Mouse (Mus musculus) liver (tissue): ENCODE measurements at regions not wholly inside any gene's neighbourhood (a gene's known extent, or its start where the extent isn't known, plus 50 kb on each side); places are given as distances from the start of the nearest gene placed in this dataset.

Experiments used
- DNase-seq: peaks from one replicate; pipeline ENCODE4 v3.0.0-alpha.2; 2020; ENCODE audit warnings: mixed read lengths

GRCm38 (mm10) chr5:132759751-132760150 is 216.6 kb upstream of the Auts2 start:
- no peak for DNase-seq

DNA sequence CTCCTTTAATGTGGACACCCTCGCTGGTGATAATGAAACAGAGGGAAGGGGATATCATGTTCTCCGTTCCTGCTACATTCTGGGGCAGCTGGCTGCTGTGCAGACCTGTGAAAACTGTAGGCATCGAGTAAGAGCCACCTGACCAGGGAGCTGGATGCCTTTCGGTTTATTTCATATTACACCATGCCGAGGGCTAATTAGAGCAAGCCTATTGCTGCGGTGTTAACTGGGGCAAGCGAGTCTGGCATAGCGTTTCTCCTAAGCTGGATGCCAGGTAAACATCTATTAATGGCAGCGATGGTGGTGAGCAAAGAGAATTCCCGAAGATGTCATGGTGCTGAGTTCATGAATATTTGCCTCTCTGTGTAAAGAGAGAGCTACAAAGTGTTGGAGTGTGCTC is 215.8 kb upstream of the Auts2 start:
- no peak for DNase-seq

DNA sequence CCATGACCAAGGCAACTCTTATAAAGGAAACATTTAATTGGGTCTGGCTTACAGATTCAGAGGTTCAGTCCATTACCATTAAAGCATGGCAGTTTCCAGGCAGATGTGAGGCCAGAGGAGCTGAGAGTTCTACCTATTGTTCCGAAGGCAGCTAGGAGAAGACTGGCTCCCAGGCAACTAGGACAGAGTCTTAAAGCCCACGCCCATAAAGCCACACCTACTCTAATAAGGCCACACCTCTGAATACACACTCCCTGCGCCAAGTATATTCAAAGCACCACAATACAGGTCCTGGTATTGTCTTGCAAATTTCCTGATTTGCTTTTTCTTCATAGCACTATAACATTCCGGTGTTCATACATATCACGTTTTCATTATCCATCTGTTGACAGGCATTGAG is 194.8 kb upstream of the Auts2 start:
- DNase-seq, result no peak

DNA sequence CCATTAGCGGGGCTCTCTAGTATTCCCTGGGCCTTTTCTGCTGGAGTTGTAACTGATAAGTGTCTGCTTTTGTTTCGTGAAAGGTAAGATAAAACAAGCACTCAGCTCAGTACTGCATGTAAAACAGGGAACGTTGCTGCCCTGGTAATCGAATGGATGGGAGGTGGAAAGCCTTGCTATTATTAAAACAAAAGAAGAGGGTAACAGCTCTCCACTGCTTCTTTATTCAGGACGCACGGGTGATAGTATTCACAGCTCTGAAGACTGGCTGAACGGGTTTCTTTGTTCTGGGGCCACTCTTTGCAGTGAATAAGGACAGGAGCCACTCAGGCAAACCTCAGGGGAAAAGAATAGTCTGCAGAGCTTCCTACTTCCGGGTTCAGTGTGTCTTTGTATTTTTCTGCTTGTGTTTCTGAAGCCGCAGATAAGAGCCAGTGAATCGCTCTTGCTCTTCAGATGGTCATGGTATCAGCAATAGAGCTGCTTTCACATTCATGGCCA is 185.6 kb upstream of the Auts2 start:
- DNase-seq, result no peak

GRCm38 (mm10) chr5:132724467-132724866 is 181.3 kb upstream of the Auts2 start:
- no peak for DNase-seq

- DNase-seq, result no peak
Observed at GRCm38 (mm10) chr5:132710301-132710700, 167.2 kb upstream of the Auts2 start.

GRCm38 (mm10) chr5:132707531-132707930 is 164.4 kb upstream of the Auts2 start:
- DNase-seq, result no peak

DNA sequence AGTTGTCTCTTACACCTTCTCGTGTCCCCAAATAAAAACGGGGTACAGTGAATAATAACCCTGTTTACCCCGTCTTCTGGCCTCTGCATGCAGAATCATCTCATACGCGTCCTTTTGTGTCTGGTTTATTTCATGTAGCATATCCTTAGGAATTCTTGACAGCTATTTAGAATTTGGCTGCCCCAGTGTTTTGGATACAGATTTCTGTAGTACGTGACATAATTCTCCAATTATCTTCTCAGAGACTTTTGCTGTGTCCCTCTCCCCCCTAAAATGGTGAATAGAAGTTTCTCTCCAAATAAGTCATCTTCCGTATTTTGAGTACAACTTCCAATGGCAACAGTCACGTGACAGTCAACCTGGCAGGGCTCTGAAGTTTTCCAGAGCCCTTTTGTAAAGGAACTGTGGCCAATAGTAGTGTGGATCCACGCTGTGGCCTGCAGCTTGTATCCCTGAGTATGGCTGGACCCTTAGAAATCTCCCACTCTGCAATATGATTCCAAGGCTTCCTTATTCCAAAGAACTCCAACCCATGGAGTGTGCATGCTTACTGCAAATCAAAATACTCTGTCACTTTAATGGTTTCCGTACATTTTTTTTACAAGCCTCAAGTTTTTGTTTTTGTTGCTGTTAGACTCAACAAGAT is 160.4 kb upstream of the Auts2 start:
- DNase-seq, result no peak

GRCm38 (mm10) chr5:132702573-132702972 is 159.4 kb upstream of the Auts2 start:
- DNase-seq, result no peak

DNA sequence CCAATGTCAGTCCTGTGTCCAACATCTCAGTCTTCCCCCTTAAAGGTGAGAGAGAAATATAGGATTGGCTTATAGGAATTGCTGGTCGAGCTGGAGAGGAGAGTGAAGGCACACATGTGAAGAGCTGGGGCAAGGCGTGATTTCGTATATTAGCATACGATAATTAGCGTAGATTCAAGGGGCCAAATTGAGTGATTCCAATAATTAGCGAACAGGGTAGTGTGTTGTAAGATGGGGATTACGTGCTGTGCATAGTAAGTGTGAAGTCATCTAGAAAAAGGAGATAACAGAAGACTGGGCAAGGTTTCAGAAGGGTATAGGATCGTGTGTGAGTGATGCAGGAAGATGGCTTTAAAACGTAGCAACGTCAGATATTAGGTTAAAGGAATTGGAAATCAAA is 147.6 kb upstream of the Auts2 start:
- DNase-seq, result no peak

- DNase-seq, result no peak
Observed at GRCm38 (mm10) chr5:132675261-132675660, 132.1 kb upstream of the Auts2 start.

- DNase-seq, result no peak
Observed at GRCm38 (mm10) chr5:132673599-132674305, 130.6 kb upstream of the Auts2 start.

DNA sequence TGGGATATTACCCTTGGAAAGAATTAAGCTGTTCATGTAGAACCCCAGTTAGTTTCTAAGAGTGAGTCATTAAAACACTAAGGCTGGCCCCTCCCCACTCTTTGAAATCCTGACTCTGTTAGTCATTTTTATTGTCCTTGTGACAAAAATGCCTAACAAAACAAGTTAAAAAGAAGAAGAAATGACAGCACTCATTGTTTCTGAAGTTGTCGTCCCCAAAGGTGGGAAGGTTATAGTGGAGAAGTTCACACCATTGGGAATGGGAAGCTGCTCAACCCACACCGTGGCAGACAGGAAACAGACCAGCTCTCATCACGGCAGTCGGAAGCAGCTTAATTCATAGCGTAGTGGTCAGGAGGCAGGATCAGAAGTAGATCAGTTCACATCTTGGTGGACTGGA is 128.4 kb upstream of the Auts2 start:
- DNase-seq, result no peak

GRCm38 (mm10) chr5:132667316-132667715 is 124.2 kb upstream of the Auts2 start:
- DNase-seq, result no peak

DNA sequence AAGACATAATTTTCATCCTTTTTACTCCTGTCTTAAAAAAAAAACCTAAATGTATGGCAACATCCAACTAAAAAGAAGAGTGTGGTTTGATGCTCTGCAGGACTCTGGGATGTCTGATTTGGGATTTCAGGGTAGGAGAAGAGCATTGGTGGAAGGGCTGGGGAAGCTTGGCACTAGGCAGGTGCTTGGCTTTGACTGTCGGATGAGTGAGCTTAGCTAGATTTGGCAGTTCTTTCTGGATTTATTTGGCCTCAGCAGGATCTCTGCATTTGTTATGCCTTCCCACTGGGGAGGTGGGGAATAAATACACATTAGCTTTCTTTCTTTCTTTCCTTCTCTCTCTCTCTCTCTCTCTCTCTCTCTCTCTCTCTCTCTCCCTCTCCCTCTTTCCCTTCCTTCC is 118.1 kb upstream of the Auts2 start:
- DNase-seq, result no peak

GRCm38 (mm10) chr5:132660036-132660435 is 116.9 kb upstream of the Auts2 start:
- no peak for DNase-seq

GRCm38 (mm10) chr5:132654382-132654781 is 111.2 kb upstream of the Auts2 start:
- no peak for DNase-seq

- no peak for DNase-seq
Observed at GRCm38 (mm10) chr5:132653694-132654300, 110.7 kb upstream of the Auts2 start.

DNA sequence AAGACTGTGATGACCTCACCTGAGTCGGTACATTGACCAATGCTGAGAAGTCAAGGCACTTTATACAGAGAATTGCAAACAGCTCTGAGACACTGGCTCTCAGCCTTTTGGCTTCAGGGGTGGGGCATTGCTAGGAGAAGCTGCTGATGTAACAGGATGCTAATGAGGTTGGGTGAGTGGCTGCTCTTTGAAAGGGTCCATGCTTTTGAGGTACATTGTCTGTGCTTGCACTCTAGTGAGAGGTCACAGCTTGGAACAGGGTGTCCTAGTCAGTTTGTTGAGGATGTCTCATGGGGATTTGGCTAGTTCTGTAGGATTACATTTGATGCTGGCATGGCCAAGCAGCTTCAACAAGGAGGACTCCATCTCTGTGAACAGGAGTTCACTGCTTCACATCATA is 109.1 kb upstream of the Auts2 start:
- no peak for DNase-seq

GRCm38 (mm10) chr5:132649771-132650170 is 106.6 kb upstream of the Auts2 start:
- DNase-seq, result no peak

DNA sequence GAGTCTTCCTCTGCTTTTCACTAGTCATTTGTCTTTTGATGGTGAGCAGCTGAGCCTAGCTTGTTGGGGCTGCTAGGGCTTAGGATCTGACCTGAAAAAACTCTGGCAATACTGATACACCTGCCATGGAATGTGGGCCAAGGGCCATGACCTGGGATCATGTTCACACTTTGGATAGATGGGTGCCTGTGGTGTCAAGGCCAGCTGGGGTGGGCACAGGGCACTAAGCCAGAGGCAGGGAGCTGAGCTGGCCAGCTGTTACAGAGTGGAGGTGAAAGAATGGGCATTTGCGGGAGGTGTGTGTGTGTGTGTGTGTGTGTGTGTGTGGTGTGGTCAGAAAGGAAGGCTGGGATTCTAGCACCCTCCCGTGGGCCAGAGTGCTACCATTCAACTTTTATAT is 105.6 kb upstream of the Auts2 start:
- no peak for DNase-seq

GRCm38 (mm10) chr5:132644646-132645172 is 101.6 kb upstream of the Auts2 start:
- DNase-seq, result no peak

DNA sequence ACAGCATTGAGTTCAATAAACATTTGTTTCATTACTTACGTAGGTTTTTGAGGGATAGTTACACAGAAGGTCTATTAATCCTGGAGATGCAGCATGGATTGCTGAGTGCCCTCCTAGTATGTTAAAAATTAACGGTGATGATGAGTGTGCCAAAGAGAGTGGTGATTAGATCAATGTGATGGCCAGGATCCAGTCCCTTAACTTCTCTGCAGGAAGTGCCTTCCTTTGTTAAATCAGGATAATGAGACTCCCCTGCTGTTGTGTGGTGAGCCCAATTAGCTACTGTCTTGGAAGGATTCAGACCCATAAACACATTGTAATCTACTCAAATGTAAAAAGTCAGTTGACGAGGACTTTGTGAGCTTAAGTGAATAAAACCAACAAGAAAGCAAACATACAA is 100.1 kb upstream of the Auts2 start:
- DNase-seq, result no peak
